Mouse (Mus musculus): ENCODE measurements around the gene Adamts8. TPM values are rescaled to one million over a fixed set of nuclear protein-coding genes. Genes with fewer than 3 reads are reported as not detected.

Adamts8 gene
- polyA plus RNA-seq, 2 experiments from 2014 or later, result 0.24 TPM; not detected in 1

DNA sequence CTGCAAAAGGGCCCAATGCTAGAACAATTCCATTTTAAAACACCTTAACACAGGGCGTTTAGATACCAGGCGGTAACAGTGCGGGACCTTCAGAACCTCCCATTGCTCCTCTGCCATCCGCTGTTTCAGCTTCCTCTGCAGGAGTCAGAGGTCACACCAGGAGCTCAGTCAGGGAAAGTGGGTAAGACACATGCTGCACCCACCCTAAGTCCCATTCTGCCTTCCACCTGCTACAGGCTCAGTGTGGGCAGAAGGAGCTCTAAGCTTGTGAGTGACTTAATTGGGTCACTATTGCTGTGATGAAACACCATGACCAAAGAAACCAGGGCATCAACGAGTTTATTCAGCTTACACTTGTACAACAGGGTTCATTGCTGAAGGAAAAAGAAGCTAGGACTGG lies 50.7 kb downstream of the Adamts8 start:
- ATAC-seq, result no peak

DNA sequence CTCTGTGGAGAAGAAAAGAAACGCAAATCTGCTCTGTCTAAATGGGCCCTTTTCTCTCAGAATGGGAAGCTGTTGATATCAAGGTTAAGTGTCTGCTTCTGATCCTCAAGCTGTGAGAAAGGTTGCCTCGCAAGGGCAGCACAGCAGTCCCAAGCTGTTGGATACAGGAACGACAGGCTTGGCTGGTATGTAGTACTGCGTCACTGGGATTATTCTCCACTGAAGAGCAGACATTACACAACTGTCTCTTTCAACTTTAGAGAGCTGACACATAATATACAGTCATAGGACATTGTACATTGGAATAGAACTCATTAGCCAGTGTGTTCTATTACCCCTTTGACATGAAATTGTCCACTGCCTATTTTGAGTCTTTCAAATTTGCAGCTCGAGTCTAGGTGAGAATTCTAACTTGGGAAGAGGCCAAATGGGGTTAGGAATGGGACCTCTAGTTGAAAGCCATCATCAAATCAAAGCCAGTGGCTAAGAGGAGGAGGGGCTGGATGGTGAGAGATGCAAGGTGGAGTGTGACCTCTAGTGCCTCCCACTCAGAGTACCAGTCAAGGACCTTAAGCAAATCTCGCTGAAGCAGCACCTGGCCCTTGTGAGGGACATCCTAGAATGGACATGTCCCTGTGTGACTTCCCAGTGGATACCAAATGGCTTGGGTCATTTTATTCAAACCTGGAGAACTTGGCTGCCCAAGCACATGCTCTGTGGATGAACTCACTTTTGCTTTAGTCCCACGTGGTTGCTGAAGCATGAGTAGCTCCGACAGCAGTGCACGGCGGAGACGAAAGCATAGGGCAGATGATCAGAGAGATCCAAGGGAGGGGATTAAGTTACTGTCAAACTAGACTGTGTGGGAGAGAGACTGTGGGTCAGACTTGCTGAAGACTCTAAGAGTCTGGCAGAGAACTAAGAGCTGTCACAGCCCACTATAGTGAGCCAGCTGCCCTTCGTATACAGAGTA lies 54.5 kb downstream of the Adamts8 start:
- no peak for ATAC-seq

DNA sequence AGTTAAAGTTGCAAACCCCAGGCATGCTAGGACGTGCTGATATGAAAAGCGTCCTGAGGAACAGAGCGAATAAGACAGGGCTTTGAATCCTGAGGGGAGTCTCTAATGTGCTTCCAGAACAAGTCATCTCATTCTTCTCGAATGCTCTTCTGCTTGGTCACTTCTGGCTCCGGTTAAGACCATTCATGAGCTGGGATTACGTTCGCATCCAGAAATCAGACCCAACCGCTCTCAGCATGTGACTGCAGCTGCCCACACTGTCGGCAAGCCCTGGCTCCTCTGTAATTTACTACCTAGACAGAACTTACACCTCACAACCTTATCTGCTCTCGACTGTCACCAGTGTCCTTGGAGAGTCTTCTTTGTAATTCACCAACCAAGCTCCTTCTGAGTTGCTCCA lies 58.3 kb downstream of the Adamts8 start:
- ATAC-seq, result no peak

DNA sequence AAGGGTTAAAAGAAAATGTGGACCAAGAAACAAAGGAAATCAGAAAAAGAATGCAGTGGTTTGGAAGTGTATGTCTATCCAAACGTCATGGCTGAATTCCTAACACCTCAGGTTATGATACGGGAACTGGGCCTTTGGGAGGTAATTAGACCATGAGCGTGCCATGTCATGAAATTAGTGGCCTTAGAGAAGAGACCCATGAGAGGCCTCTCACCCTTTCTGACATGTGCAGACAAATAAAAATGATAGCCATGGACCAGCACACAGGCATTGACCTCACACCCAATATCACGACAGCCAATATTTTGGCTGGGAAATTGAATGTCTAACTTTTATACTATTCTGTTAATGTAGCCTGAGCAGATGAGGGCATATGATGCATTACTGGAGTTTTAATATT lies 60.2 kb downstream of the Adamts8 start:
- ATAC-seq, result no peak

DNA sequence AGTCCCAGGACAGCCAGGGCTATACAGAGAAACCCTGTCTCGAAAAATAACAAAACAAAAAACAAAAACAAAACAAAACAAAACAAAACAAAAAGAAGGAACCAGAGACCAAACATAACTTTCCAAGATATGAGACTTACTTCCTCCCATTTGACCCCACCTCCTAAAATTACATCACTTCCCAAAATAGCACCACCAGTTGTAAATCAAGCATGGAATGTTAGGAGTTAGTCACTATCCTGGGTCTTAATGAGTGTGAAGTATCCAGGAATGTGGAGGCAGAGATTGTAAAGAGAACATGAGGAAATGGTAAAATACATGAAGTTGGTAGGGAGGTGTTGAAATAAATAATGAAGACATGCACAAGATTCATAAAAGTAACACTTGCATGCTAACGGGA lies 67.0 kb downstream of the Adamts8 start:
- no peak for ATAC-seq

DNA sequence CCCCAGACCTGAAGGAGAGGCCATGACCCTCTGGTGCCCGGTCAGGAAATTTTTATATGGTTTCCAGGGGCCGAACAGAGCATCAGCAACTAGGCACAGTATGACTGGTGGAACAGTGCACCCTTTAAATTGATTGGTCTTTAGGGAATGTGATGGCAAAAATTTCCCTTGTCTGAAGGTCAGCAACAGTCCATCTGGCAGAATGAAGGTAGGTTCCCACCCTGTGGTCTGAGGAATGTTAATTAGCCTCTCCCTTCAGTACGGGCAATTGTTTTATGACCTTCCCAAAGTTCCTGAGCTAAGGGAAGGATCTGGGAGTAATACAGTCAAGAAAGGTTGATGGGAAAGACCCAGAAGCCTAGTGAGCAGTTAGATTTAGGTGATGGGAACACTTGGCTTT lies 67.7 kb downstream of the Adamts8 start:
- no peak for ATAC-seq

DNA sequence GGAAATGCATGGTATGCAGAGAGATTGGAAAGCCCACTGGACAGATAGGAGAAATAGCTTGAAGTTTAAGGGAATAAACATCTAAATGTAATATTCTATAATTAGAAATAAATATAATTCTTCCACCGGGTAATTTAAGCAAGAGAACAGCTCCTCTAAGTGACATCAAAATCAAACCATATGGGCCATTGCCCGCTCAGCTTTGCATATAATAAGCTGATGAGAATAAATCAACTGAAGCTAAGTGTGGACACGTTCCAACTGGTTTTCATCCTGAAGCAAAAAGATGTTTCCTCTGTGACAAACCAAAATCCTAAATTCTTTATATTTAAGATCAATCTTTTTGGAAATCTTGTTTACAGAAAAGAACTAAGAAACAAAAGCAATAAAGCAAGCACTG lies 68.4 kb downstream of the Adamts8 start:
- no peak for ATAC-seq

DNA sequence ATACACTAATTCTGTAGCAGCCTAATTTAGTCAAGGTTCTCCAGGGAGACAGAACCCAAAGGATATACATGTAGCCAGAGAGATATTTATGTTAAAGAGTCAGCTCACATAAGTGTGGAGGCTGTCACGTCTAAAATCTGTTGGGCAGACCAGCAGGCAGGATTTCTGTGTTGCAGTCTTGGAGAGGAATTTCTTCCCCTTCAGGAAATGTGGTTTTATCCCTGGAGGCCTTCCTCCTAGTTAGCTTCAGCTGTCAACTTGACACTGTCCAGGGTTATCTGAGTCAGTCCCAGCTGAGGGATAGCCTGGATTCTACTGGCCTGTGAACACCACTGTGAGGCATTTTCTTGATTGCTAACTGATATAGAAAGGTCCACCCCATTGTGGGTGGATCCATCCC lies 69.2 kb downstream of the Adamts8 start:
- ATAC-seq, result no peak

DNA sequence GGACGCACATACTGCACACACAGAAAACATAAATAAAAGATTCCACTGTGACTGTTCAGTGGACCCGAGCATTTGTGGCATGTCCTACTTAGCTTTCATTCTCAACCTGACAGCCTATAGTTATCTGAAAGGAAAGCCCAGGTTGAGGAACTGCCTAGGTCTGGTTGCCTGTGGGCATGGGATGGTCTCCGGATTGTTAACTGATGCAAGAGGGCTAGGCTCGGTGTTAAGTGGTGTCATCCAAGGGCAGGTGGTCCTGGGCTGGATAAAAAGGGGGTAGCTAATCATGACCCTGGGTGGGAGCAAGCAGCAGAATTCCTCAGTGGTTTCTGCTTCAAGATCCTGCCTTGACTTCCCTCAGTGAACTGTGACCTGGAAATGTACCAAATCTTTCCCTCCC lies 70.3 kb downstream of the Adamts8 start:
- ATAC-seq, result no peak

DNA sequence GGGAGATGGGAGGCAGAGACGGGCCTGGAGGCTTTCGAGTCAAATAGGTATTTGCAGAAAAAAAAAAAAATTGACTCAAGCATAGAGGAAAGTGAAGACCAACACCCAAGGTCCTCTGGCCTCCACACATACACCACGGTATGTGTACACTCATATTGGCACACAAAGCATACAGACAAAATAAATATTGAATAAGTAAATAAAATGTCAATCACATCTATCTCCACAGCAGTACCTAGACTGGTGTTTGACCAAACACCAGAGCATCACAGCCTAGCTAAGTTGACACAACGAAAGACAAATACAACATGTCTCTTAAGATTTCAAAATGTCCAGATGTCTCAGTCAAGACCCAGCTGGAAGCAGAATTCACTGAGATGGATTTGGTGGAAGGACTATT lies 71.1 kb downstream of the Adamts8 start:
- ATAC-seq, result no peak

Other genes starting within 250 kb of the Adamts8 start
- gene Adamts15, start 20.1 kb upstream of the Adamts8 start, polyA plus RNA-seq (2017; shearing (Covaris generic)), result under 1 TPM; 0.33 to 0.43 TPM
- gene Zbtb44, start 88.1 kb downstream of the Adamts8 start, polyA plus RNA-seq (2017; shearing (Covaris generic)), result 1 to 10 TPM; 5.9 to 7.0 TPM
- gene St14, start 189.3 kb downstream of the Adamts8 start, polyA plus RNA-seq (2017; shearing (Covaris generic)), result 1 to 10 TPM; 3.9 to 7.7 TPM